Mouse (Mus musculus) hindbrain, embryonic 11.5 days (tissue): ENCODE data around the gene Sgpp1. TPM values are rescaled to one million over a fixed set of nuclear protein-coding genes. Genes with fewer than 3 reads are reported as not detected.
"Not testable (repeated sequence)": the region's sequence is repeated elsewhere in the genome, so short reads cannot be mapped to it uniquely, and the experiment has no call there.

ENCODE experiments used
- ATAC-seq: fragments of 200-750 bp; cut with Nextera tagmentation; 2 replicates; pipeline ENCODE4 v1.8.0; 2017; ENCODE audit warnings: mild to moderate bottlenecking, moderate TSS enrichment, moderate library complexity; ENCODE audit not compliant: low FRiP score
- DNase-seq: peaks from one replicate; pipeline ENCODE4 v3.0.0-alpha.2; 2015; ENCODE audit warnings: low spot score
- H3K27ac ChIP-seq: fragments of 300-500 bp; sonication (generic); 2 replicates; pipeline ENCODE4 v1.5.1; 2014; ENCODE audit warnings: mild to moderate bottlenecking, low read depth, low read length
- H3K27me3 ChIP-seq: fragments of 300-500 bp; sonication (generic); 2 replicates; pipeline ENCODE4 v1.6.1; 2014; ENCODE audit warnings: mild to moderate bottlenecking, low read length, moderate library complexity, mixed read lengths; ENCODE audit not compliant: control insufficient read depth, insufficient read depth
- H3K36me3 ChIP-seq: fragments of 300-500 bp; sonication (generic); 2 replicates; pipeline ENCODE4 v1.6.1; 2014; ENCODE audit warnings: mild to moderate bottlenecking, low read length, moderate library complexity, mixed read lengths; ENCODE audit not compliant: control insufficient read depth, insufficient read depth
- H3K4me1 ChIP-seq: fragments of 300-500 bp; sonication (generic); replicated peaks from 2 replicates; pipeline ENCODE4 v1.6.1; 2014; ENCODE audit warnings: low read length, mixed read lengths; ENCODE audit not compliant: control insufficient read depth, insufficient read depth
- H3K4me2 ChIP-seq: fragments of 300-500 bp; sonication (generic); replicated peaks from 2 replicates; pipeline ENCODE4 v1.6.1; 2014; ENCODE audit warnings: mild to moderate bottlenecking, low read depth, low read length
- H3K4me3 ChIP-seq: fragments of 300-500 bp; sonication (generic); 2 replicates; pipeline ENCODE4 v1.5.1; 2014; ENCODE audit warnings: low read depth, low read length
- H3K9ac ChIP-seq: fragments of 300-500 bp; sonication (generic); 2 replicates; pipeline ENCODE4 v1.6.1; 2014; ENCODE audit warnings: low read depth, low read length
- H3K9me3 ChIP-seq: fragments of 300-500 bp; sonication (generic); 2 replicates; pipeline ENCODE4 v1.6.1; 2016; ENCODE audit warnings: low read length; ENCODE audit not compliant: control insufficient read depth
- WGBS: fragments of 180-500 bp; shearing (Covaris S2); extraction: QIAGEN DNeasy Blood & Tissue Kit; methylation state at CpG from one replicate; pipeline ENCODE4 v1.1.7; 2014; 5-methylcytosine and 5-hydroxymethylcytosine counted together
- polyA plus RNA-seq: library from polyadenylated mRNA; unstranded; fragments of >200 nt; fragmentation: Nextera tagmentation; extraction: Ambion mirVana; gene quantifications from 2 replicates; pipeline ENCODE4 v1.2.1, GENCODE M21; 2014

The Sgpp1 gene
- polyA plus RNA-seq, 1 experiment from 2014 or later = 8.1 TPM

DNA sequence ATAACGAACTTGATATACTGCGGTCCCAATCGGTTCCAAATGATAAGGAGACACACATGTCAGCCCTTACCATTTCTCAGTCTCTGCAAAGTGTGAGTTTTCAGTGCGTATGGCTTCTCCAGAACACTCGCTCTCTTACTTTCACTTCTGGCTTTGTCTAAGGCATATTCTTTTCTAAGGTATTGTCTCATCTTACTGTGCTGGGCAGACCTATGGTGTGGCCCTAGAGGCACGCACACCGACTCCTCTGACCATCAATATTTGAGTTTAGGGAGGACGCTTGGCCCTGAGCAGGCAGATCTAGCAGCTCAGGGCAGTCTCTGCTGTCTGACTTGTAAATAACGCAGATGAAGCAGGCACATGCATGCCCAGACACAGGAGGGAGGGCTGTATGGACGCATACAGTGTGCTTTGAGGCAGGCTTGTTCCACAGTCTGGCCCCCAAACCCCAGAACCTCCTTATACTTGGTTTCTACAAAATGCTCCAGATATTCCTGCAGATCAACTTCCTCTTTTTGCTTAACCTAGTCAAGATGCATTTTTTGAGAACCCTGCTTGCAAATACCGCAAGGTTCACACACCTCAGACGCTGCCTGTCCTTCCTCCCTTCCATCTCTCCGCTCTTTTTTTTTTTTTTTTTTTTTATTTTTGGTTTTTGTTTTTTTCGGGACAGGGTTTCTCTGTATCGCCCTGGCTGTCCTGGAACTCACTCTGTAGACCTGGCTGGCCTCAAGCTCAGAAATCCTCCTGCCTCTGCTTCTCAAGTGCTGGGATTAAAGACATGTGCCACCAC is 8.0 kb downstream of the Sgpp1 start:
- Histone ChIP-seq H3K27me3 (no peaks in the 10 kb centered on the region), H3K4me1 (no peaks in the 10 kb centered on the region), H3K36me3 (no peaks in the 10 kb centered on the region), H3K4me2 (no peak overlapping the region), H3K4me3 (no peak overlapping the region), H3K9me3 (no peaks in the 10 kb centered on the region), H3K9ac (no peak overlapping the region), H3K27ac (no peak overlapping the region)
- no peak for ATAC-seq
- DNase-seq = no peak
- 95% methylated on average over 15 of the region's 15 CpGs for WGBS

DNA sequence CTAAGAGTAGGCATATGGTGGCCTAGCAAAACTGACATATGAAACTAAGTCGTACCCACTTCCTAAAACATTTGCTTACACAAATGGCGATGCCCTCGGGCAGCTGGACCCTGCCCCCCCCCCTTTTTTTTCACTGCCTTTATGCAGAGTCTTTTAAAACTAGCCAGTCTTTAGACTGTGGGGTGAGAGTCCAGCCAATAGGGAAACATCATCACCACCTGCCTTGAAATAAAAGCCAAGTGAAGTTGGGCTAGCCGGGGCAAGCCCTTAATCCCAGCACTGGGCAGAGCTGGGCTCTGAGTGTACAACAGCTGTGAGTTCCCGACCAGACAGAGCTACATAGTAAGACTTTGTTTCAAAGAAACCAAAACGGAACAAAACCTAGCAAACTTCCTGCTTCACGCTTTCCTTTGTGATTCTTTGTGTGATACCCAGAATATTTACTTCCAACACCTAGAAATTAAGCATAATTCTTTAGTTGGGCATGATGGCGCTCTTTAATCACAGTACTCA is 9.1 kb downstream of the Sgpp1 start:
- no peaks in the 10 kb centered on the region for H3K27me3 ChIP-seq
- WGBS = 87% methylated on average over 8 of the region's 8 CpGs
- no peaks in the 10 kb centered on the region for H3K9me3 ChIP-seq
- H3K36me3 ChIP-seq = no peaks in the 10 kb centered on the region
- ATAC-seq (no peak), DNase-seq (no peak)
- H3K4me3 ChIP-seq = no peak overlapping the region
- H3K27ac ChIP-seq = no peak overlapping the region
- no peaks in the 10 kb centered on the region for H3K4me1 ChIP-seq
- H3K9ac ChIP-seq = no peak overlapping the region
- H3K4me2 ChIP-seq = no peak overlapping the region

DNA sequence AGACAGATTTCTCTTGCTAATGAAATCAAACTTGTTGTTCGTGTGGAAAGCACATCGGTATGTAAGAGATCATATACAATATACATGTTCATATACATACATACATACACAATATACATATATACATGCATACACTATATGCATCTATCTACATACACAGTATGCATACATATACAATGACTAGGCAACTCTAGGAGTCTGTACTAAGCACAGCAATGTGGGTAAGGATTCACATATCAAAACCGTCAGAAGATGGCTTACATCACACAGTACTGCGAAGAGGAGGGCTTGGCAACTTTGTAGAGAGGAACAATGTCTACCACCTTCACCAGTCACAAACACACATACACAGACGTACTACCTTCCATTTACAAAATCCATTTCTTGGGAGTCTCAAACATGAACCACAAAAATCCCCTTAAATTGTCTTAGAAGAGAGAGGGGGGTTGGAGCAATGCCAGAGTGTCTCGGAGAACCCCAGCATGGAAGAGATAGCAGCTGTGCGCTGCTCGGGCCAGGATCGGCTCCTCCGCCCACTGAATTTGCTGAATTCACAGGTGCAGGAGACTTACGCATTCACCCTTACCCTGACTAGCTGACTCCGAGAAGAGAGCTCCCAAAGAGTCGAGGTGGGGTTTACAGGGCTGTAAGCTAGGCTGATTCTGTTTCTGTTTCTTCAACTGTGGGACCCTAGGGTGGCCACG is 10.8 kb downstream of the Sgpp1 start:
- H3K36me3 ChIP-seq = no peaks in the 10 kb centered on the region
- no peaks in the 10 kb centered on the region for H3K9me3 ChIP-seq
- no peaks in the 10 kb centered on the region for H3K27me3 ChIP-seq
- no peaks in the 10 kb centered on the region for H3K4me1 ChIP-seq
- no peak for DNase-seq
- WGBS = 93% methylated on average over 14 of the region's 14 CpGs
- H3K9ac ChIP-seq = no peak overlapping the region
- H3K27ac ChIP-seq = no peak overlapping the region
- no peak overlapping the region for H3K4me2 ChIP-seq
- no peak overlapping the region for H3K4me3 ChIP-seq
- no peak for ATAC-seq

DNA sequence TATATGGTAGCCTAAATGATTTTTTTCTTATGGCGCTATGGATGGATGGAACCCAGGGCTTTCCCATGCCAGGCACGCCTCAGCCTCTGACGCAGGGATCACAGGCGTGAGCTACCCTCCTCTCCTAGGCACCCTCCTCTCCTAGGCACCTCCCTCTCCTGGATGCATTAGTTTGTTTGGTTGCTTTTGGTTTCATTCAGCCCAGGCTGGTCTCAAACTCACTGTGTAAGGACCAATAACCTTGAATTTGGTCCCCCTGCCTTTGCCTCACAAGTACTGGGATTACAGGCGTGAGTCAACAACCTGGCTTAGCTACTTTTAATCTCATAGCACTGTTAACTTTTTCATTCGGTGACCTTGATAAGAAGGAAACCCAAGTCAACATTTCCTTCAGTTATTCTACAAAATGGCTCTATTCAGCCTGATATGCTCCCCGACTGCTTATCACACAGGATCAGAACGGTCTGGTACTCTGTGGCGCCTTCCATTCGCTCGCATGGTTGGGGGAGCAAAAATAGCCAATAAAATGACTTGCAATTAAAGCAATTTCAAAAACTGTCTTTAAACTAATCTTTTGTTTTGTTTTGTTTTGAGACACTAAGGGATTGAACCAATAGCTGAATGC is 11.6 kb downstream of the Sgpp1 start:
- WGBS = 93% methylated on average over 11 of the region's 11 CpGs
- H3K4me2 ChIP-seq = no peak overlapping the region
- DNase-seq (no peak), ATAC-seq (no peak)
- H3K9me3 ChIP-seq = no peaks in the 10 kb centered on the region
- no peaks in the 10 kb centered on the region for H3K27me3 ChIP-seq
- no peaks in the 10 kb centered on the region for H3K4me1 ChIP-seq
- H3K9ac ChIP-seq = no peak overlapping the region
- no peak overlapping the region for H3K4me3 ChIP-seq
- no peaks in the 10 kb centered on the region for H3K36me3 ChIP-seq
- H3K27ac ChIP-seq = no peak overlapping the region

DNA sequence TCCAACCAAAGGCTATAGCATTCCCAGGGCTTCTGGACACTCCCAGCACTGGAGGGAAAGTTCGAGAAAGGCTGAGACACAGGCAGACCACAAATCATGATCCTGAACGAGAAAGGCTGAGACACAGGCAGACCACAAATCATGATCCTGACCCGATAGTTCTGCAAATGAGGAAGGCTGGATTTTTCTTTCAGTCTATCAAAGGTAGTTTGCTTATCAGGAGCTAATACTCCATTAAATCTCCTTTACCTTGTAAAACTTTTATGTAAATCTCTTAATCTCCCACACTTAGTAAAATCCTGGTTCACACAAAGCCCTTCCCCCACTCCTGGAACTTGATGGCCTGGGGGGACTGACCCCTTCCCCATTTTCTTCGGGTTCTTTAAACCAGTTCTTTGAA is 13.6 kb downstream of the Sgpp1 start:
- WGBS = 23% methylated on average over 4 of the region's 4 CpGs
- Histone ChIP-seq H3K4me1 (no peaks in the 10 kb centered on the region), H3K27ac (no peak overlapping the region), H3K9me3 (no peaks in the 10 kb centered on the region), H3K36me3 (no peaks in the 10 kb centered on the region), H3K9ac (no peak overlapping the region), H3K27me3 (no peaks in the 10 kb centered on the region), H3K4me2 (no peak overlapping the region), H3K4me3 (no peak overlapping the region)
- no peak for DNase-seq
- no peak for ATAC-seq

DNA sequence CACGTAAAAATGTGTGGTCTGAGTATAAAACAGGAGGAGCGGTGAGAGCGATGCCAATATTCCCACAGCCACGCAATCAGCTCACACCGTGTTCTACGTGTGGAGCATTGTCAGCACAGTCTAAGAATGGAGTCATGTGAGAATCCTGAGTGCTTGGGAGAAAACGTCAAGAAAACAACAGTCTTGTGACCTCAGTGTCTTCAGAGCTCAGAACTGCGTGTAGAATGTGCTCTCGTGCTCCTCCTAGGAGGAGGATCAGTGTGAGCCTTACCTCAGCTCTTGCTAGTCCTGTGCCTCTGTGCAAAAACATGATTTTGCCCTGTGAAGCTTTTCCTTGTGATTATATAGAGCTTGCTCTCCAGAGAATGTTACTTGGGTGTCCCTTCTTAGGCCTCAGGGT is 14.5 kb downstream of the Sgpp1 start:
- ATAC-seq (no peak), DNase-seq (no peak)
- Histone ChIP-seq H3K27ac (no peak overlapping the region), H3K4me1 (no peaks in the 10 kb centered on the region), H3K9me3 (no peaks in the 10 kb centered on the region), H3K9ac (no peak overlapping the region), H3K36me3 (no peaks in the 10 kb centered on the region), H3K4me2 (no peak overlapping the region), H3K4me3 (no peak overlapping the region), H3K27me3 (no peaks in the 10 kb centered on the region)
- 62% methylated on average over 9 of the region's 9 CpGs for WGBS

DNA sequence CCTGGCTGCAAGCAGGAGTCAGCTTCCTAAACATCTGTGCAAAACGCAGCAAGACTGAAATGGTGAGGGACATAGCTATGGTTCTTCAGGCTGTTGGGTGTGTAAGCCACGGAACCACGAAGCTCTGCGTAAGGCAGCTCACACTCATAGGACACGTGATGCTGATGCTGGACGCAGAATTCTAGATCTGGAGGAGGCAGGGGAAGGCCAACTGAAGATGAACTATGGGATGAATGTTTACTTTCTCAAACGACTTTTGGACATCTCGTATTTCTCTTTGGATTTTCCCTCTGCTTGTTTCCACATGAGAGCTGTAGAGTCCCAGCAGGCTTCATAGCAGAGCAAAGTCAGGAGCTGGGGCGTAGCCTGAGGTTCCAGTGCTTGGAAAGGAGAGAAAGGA is 21.9 kb downstream of the Sgpp1 start:
- WGBS = 87% methylated on average over 9 of the region's 9 CpGs

DNA sequence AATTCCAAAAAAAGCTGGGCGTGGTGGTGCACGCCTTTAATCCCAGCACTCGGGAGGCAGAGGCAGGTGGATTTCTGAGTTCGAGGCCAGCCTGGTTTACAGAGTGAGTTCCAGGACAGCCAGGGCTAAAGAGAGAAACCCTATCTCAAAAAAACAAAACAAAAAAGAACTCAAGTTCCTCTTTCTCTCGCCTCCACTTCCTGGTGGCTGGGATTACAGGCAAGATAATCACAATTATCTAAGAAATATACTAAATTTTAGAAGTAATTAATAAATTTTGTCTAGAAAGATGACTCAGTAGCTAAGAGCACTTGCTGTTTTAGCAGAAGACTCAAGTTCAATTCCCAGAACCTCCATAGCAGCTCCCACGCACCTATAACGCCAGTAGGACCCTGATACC is 22.6 kb downstream of the Sgpp1 start:
- not testable (repeated sequence) for H3K36me3 ChIP-seq, H3K4me2 ChIP-seq, H3K9me3 ChIP-seq, DNase-seq, H3K27me3 ChIP-seq, H3K9ac ChIP-seq, H3K27ac ChIP-seq, H3K4me3 ChIP-seq, H3K4me1 ChIP-seq, ATAC-seq
- 90% methylated on average over 7 of the region's 7 CpGs for WGBS

More for the DNA sequence above, 21.9 kb downstream of the Sgpp1 start:
- no peak overlapping the region for H3K9ac ChIP-seq
- no peaks in the 10 kb centered on the region for H3K9me3 ChIP-seq
- no peaks in the 10 kb centered on the region for H3K36me3 ChIP-seq
- H3K4me3 ChIP-seq = no peak overlapping the region
- DNase-seq (no peak), ATAC-seq (no peak)
- no peaks in the 10 kb centered on the region for H3K4me1 ChIP-seq
- H3K4me2 ChIP-seq = no peak overlapping the region
- no peaks in the 10 kb centered on the region for H3K27me3 ChIP-seq
- H3K27ac ChIP-seq = no peak overlapping the region
